In the genomic region with DNA sequence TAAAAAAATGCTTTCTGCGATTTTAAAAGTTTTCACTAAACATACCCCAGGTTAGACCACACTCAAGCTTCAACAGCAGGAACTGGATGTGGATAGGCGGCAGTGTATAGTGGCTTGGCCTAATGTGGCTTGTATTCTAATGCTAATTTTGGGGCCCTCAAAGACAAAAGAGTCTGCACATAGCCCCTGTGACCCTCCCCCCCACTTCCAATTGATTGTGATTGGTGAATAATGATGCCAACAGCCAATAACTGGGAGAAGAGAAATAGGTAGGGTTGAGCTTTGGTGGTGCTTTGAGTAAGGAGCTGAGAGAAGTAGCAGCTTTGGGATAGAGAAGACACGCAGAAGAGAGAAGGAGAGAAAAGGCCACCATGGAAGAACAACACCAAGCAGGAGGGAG, we compare ENCODE assay signal across 27 mouse cellular contexts. TPM values are rescaled to one million over a fixed set of nuclear protein-coding genes. Genes with fewer than 3 reads are reported as not detected.
A peak's percentile ranks its signal among the peaks of the same experiment; 100 is the strongest.
DNase-seq lines count a peak whose midpoint lies in the region; ATAC-seq and TF ChIP-seq lines count a peak whose summit lies in the region.
"Had no signal": no experiment of that assay in that cellular context is flagged by ENCODE, and none has a peak within 500 bp of the region (broad histone marks: within the 10 kb centered on the region; RNA-seq: fewer than 3 reads in every experiment).

No protein-coding gene starts in this region.

- H3K36me3 ChIP-seq in forebrain, embryonic 11.5 days (ENCODE audit: control insufficient read depth, insufficient read depth, low read length): no peaks in the 10 kb centered on the region
- H3K36me3 ChIP-seq in forebrain, embryonic 10.5 days (replicated peaks): no peaks in the 10 kb centered on the region
- H3K36me3 ChIP-seq: embryonic facial prominence, embryonic 12.5 days; forebrain, embryonic 15.5 days; G1E had no signal

- no peaks in the 10 kb centered on the region for H3K27me3 ChIP-seq in forebrain, embryonic 11.5 days (ENCODE audit: control insufficient read depth, insufficient read depth, low read length)
- H3K27me3 ChIP-seq in forebrain, embryonic 10.5 days (ENCODE audit: poor library complexity, severe bottlenecking): no peaks in the 10 kb centered on the region
- H3K27me3 ChIP-seq: CH12.LX; embryonic facial prominence, embryonic 12.5 days; forebrain, embryonic 13.5 days; forebrain, embryonic 15.5 days; Patski had no signal

- intact Hi-C loops in gastrocnemius, adult 2 months (cut with DNase I): no loop called here

- no peak overlapping the region for H3K4me2 ChIP-seq in forebrain, embryonic 11.5 days (ENCODE audit: low read depth, low read length, severe bottlenecking)
- H3K4me2 ChIP-seq: embryonic facial prominence, embryonic 12.5 days; forebrain, embryonic 13.5 days; forebrain, embryonic 15.5 days had no signal

- WGBS in forebrain, embryonic 11.5 days: 80% methylated on average over 3 of the region's 3 CpGs
- 77% methylated on average over 3 of the region's 3 CpGs for whole genome bisulfite sequencing in forebrain, embryonic 10.5 days

- no peak overlapping the region for H3K9ac ChIP-seq in forebrain, embryonic 11.5 days (ENCODE audit: low read length)
- H3K9ac ChIP-seq: embryonic facial prominence, embryonic 12.5 days; forebrain, embryonic 13.5 days; forebrain, embryonic 15.5 days; forebrain, postnatal 0 days had no signal

- no peaks in the 10 kb centered on the region for H3K4me1 ChIP-seq in forebrain, embryonic 11.5 days (replicated peaks; ENCODE audit: control insufficient read depth, insufficient read depth, low read length)
- H3K4me1 ChIP-seq in forebrain, embryonic 10.5 days: 0 out of 2 replicates have a peak, but pooled peaks cover 3% of the 10 kb centered on the region
- H3K4me1 ChIP-seq: embryonic facial prominence, embryonic 12.5 days; forebrain, embryonic 13.5 days; forebrain, embryonic 15.5 days had no signal

- no peak for TF ChIP-seq CTCF in gastrocnemius, adult 2 months (IDR thresholded peaks at IDR 0.05)

- H3K9me3 ChIP-seq in forebrain, embryonic 11.5 days (ENCODE audit: control insufficient read depth, low read length): no peaks in the 10 kb centered on the region
- H3K9me3 ChIP-seq in forebrain, embryonic 10.5 days: 0 out of 2 replicates have a peak, but pooled peaks cover 4% of the 10 kb centered on the region
- H3K9me3 ChIP-seq: embryonic facial prominence, embryonic 12.5 days; forebrain, embryonic 13.5 days; forebrain, embryonic 15.5 days; G1E had no signal

- no peak overlapping the region for H3K4me3 ChIP-seq in forebrain, embryonic 11.5 days (ENCODE audit: low read depth, low read length)
- no peak overlapping the region for H3K4me3 ChIP-seq in forebrain, embryonic 10.5 days
- H3K4me3 ChIP-seq in gastrocnemius, adult 2 months: no peak overlapping the region
- H3K4me3 ChIP-seq: embryonic facial prominence, embryonic 12.5 days; forebrain, embryonic 13.5 days; forebrain, embryonic 15.5 days had no signal

- no peak for ATAC-seq in forebrain, embryonic 11.5 days (replicated peaks; ENCODE audit: low FRiP score)
- ATAC-seq: CD4-positive, CD25-positive, alpha-beta regulatory T cell, adult 4 months; forebrain, embryonic 13.5 days; forebrain, embryonic 15.5 days; forebrain, postnatal 0 days; Patski had no signal

- no peak overlapping the region for H3K27ac ChIP-seq in forebrain, embryonic 11.5 days (ENCODE audit: low read depth, low read length)
- no peak overlapping the region for H3K27ac ChIP-seq in forebrain, embryonic 10.5 days
- no peak overlapping the region for H3K27ac ChIP-seq in gastrocnemius, adult 2 months
- H3K27ac ChIP-seq: embryonic facial prominence, embryonic 12.5 days; forebrain, embryonic 13.5 days; forebrain, embryonic 15.5 days had no signal

- peak; percentile 33 for DNase-seq in forebrain, embryonic 11.5 days (ENCODE audit: low spot score)
- no peak for DNase-seq in forebrain, embryonic 10.5 days (ENCODE audit: extremely low spot score, low spot score)
- DNase-seq in ES-CJ7 (ENCODE audit: low read depth, low spot score) (peak; percentile 96), R1 (ENCODE audit: low read depth, low spot score) (peak; percentile 98), ZHBTc4 (ENCODE audit: low read depth, low spot score) (peak; percentile 94)
- no peak for DNase-seq in neural tube, embryonic 10.5 days (ENCODE audit: extremely low spot score, low spot score)
- no peak for DNase-seq in thymus, postnatal 14 days
- no peak for DNase-seq in gastrocnemius, adult 2 months
- DNase-seq: adrenal gland, adult 2 months; adrenal gland, postnatal 10 days; adrenal gland, postnatal 25 days; B cell, adult 2 months; cerebellum, adult 11 months; cerebellum, adult 18-20 months; cerebellum, adult 8-10 months; cerebellum, adult 9-11 months; cerebellum, postnatal 14 days; cerebellum, postnatal 36 days; embryo, embryonic 11 days; forebrain, postnatal 0 days had no signal

RNA-seq across cellular contexts. Expression of a gene that starts 35.7 kb away (rescaled TPM):
- 627 and 726 TPM in 2 replicates for polyA plus RNA-seq in forebrain, embryonic 11.5 days (2014; fragmentation: Nextera tagmentation; extraction: Ambion mirVana)
- polyA plus RNA-seq in forebrain, embryonic 10.5 days (2016; fragmentation: Nextera tagmentation; extraction: Ambion mirVana): 744 and 763 TPM in 2 replicates
- total RNA-seq in gastrocnemius, adult 2 months (2021): 100 to 1,000 TPM in 1 of 2 experiments, 10 to 100 TPM in 1; 76.1 to 121 TPM

Comparison
In these comparisons a context has a peak if more than half of its experiments do, and no peak if none do; other contexts are left out.
1. DNase-seq: peak in forebrain, embryonic 11.5 days (single experiment), ES-CJ7 (single experiment), R1 (single experiment) and ZHBTc4 (single experiment); none in forebrain, embryonic 10.5 days (single experiment), neural tube, embryonic 10.5 days (single experiment), thymus, postnatal 14 days (single experiment) and gastrocnemius, adult 2 months (single experiment).